Mouse (Mus musculus): ENCODE results near the gene Disp2. TPM values are rescaled to one million over a fixed set of nuclear protein-coding genes. Genes with fewer than 3 reads are reported as not detected.

Gene Disp2
- polyA plus RNA-seq, 1 experiment from 2014 or later, result 0.07 TPM

GRCm38 (mm10) chr2:118783663-118784062 lies 4.1 kb downstream of the Disp2 start:
- no peak for DNase-seq (ENCODE audit: low spot score)

GRCm38 (mm10) chr2:118786525-118786924 lies 7.0 kb downstream of the Disp2 start:
- DNase-seq (ENCODE audit: low spot score), result no peak

DNA sequence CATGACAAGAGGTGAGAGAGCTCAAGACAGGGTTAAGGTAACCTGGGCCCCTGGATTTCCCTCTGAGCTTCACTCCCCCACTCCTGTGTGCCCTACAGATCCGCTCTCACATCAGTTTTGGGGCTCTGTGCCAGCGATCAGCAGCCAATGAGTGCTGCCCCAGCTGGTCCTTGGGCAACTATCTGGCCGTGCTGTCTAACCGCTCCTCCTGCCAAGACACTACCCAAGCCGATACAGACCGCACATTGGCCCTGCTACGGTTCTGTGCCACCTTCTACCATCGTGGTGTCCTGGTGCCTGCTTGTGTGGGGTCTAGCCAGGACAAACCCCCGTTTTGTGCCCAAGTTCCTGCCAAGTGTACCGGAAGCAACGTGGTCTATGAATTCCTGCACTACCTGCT lies 10.0 kb downstream of the Disp2 start:
- DNase-seq (ENCODE audit: low spot score), result no peak

- DNase-seq (ENCODE audit: low spot score), result no peak
Observed at GRCm38 (mm10) chr2:118790221-118790550, 10.7 kb downstream of the Disp2 start.

DNA sequence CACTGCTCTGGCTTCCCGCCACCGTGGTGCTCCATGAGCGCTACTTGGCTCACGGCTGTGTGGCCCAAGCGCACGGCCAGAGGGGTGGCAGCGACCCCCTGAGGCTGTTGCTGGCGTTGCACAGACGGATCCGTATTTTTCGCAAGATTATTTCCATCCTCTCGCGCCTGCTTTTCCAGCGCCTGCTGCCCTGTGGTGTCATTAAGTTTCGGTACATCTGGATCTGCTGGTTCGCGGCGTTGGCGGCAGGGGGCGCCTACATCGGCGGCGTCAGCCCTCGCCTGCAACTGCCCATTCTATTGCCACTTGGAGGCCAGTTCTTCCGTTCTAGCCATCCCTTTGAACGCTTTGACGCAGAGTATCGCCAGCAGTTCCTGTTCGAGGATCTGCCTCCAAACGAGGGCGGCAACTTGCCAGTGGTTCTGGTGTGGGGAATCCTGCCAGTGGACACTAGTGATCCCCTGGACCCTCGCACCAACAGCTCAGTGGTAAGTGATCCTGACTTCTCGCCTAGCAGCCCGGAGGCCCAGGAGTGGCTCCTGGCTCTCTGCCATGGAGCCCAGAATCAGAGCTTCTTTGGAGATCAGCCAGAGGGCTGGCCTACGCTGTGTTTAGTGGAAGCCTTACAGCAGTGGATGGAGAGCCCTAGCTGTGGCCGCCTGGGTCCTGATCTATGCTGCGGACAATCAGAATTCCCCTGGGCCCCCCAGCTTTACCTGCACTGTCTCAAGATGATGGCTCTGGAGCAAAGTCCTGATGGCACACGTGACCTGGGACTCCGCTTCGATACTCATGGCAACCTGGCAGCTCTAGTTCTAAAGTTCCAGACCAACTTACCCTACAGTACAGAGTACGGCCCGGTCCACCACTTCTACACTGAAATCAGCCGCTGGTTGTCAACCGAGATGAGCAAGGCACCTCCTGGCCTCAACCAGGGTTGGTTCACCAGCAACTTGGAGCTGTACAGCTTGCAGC lies 11.3 kb downstream of the Disp2 start:
- peak; percentile 16 for DNase-seq (ENCODE audit: low spot score)

GRCm38 (mm10) chr2:118791591-118792258 lies 12.2 kb downstream of the Disp2 start:
- DNase-seq (ENCODE audit: low spot score), result no peak

DNA sequence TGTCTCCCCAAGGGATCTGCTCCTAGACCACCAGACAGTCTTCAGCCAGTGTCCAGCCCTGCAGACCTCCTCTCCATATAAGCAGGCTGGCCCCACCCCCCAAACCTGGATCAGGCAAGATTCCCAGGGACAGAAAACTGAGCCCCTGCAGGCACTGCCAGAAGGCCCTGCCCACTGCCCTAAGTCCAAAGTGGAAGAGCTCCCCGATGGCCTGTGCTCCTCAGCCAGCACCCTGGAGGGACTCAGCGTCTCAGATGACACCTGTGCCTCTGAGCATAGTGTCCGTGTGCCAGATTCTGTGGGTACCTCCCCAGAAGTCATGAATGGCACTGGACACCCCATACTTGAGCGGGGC lies 12.7 kb downstream of the Disp2 start:
- no peak for DNase-seq (ENCODE audit: low spot score)

DNA sequence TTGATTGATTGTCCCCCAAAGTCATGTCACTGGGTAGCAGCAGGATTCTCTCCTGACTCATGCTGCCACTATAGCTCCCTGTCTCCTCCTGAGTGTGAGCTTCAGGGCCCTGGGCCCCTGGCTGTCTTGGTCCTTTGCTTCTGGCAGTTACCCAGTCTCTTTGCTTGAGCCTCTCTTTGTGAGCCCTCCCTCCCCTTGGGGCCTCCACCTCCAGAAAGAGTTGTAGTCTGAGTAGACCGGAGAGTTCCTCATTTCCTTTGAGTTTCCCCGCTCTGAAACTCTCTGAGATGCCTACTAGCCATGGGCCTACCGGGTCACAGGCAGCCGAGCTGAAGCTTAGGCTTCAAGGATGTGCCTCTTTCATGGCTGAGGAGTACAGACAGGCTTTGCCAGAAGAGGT lies 14.1 kb downstream of the Disp2 start:
- DNase-seq (ENCODE audit: low spot score), result no peak

- no peak for DNase-seq (ENCODE audit: low spot score)
Observed at GRCm38 (mm10) chr2:118802542-118803118, 23.1 kb downstream of the Disp2 start.

- no peak for DNase-seq (ENCODE audit: low spot score)
Observed at GRCm38 (mm10) chr2:118804474-118804873, 25.0 kb downstream of the Disp2 start.

- no peak for DNase-seq (ENCODE audit: low spot score)
Observed at GRCm38 (mm10) chr2:118805137-118805536, 25.6 kb downstream of the Disp2 start.

- DNase-seq (ENCODE audit: low spot score), result no peak
Observed at GRCm38 (mm10) chr2:118805756-118806155, 26.2 kb downstream of the Disp2 start.

GRCm38 (mm10) chr2:118806860-118807259 lies 27.3 kb downstream of the Disp2 start:
- DNase-seq (ENCODE audit: low spot score), result no peak

DNA sequence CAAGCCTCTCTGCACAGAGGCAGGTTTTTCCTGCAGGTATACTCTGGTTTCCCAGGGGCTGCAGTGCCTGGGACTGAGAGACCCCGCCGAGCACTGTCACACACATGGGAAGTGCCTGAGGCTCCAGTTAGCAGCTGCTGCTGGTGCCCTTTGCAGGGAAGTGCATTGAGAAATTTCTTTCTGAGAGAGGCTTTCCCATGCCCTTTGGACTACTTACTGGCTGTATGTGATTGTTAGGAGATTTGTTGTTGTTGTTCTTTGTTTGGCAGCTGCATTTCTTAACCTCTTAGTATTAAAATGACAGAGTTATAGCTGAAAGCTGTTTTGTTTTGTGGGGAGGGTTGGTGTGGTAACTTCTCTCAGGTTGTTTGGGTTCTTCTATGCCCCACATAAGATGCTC lies 31.3 kb downstream of the Disp2 start:
- DNase-seq (ENCODE audit: low spot score), result no peak

GRCm38 (mm10) chr2:118812724-118813123 lies 33.2 kb downstream of the Disp2 start:
- DNase-seq (ENCODE audit: low spot score), result no peak

- peak; percentile 87 for DNase-seq (ENCODE audit: low spot score)
Observed at GRCm38 (mm10) chr2:118813981-118814836, 34.7 kb downstream of the Disp2 start, which contains the start of gene Knstrn. Gene Knstrn, plus strand, starts transcription at chr2:118814003.

DNA sequence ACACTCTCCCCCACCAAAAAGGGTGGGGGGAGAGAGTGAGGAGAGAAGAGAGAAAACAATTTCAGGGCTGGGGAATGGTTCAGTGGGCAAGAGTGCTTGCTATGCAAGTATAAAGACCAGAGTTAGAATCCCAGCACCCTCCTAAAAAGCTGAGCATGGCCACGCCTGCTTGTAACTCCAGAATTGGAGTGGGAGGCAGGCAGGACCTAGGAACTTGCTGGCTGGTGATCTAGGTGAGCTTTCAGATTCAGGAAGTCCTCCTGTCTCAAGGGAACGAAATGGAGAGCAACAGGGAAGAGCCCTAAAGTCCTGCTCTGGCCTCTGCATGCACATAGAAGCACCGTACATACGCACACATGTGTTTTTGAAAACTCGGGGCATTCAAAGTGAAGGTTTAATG lies 43.3 kb downstream of the Disp2 start:
- no peak for DNase-seq (ENCODE audit: low spot score)

DNA sequence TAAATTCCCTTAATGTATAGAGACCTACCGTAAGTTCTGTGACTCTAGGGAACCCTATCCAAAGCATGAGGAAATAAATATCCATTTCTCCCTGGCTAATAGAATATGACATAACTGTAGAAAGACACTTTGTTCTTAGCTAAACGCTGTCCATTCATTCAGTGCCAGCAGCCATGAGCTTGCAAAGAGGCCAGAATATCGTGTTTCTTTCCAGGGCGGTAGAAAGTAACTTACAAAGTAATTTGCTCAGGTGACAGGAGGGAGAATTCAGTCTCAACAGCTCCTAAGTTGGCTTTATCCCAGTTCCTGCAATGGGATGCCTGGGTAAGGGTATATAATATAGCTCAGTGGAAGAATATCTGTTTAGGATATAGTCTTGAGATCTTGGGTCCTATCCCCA lies 44.9 kb downstream of the Disp2 start:
- no peak for DNase-seq (ENCODE audit: low spot score)

- no peak for DNase-seq (ENCODE audit: low spot score)
Observed at GRCm38 (mm10) chr2:118829096-118829495, 49.6 kb downstream of the Disp2 start.

GRCm38 (mm10) chr2:118834061-118834460 lies 54.5 kb downstream of the Disp2 start:
- DNase-seq (ENCODE audit: low spot score), result no peak

DNA sequence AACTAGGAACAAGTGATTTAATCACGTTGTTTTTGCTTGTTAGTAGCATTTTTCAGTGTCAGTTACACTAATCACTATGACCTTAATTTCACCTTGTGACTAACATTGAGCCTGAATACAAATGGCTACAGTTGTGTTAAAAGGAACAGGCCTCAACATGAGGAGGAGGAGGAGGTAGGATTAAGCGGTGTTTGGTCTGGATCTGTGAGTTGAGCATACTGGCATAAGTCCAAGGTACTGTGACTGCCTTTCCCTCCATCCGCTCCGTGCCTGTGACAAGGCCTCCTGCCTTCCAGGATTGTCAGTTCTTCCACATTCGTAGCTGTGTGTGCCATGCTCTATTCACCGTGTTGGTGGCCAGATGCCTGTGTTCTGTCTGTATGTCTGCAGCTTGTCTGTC lies 55.6 kb downstream of the Disp2 start:
- DNase-seq (ENCODE audit: low spot score), result no peak

All from thymus, postnatal 0 days (tissue).